27 mouse cellular contexts compared by ENCODE assay signal in genomic region chr16:79400100-79400499, GRCm38 (mm10).
A peak's percentile ranks its signal among the peaks of the same experiment; 100 is the strongest.
DNase-seq lines count a peak whose midpoint lies in the region; ATAC-seq lines count a peak whose summit lies in the region.
"Had no signal": no experiment of that assay in that cellular context is flagged by ENCODE, and none has a peak within 500 bp of the region (broad histone marks: within the 10 kb centered on the region; RNA-seq: fewer than 3 reads in every experiment).

No protein-coding gene starts in this region.

- 0 out of 2 replicates have a peak, but pooled peaks cover 3% of the 10 kb centered on the region for H3K4me1 ChIP-seq in forebrain, embryonic 14.5 days (ENCODE audit: control insufficient read depth, insufficient read depth, low read length)
- no peaks in the 10 kb centered on the region for H3K4me1 ChIP-seq in forebrain, embryonic 11.5 days (replicated peaks; ENCODE audit: control insufficient read depth, insufficient read depth, low read length)
- no peaks in the 10 kb centered on the region for H3K4me1 ChIP-seq in midbrain, embryonic 15.5 days
- no peaks in the 10 kb centered on the region for H3K4me1 ChIP-seq in midbrain, embryonic 10.5 days
- H3K4me1 ChIP-seq: embryonic facial prominence, embryonic 10.5 days; embryonic facial prominence, embryonic 13.5 days; heart, embryonic 12.5 days; heart, embryonic 15.5 days had no signal

- no peak overlapping the region for H3K27ac ChIP-seq in forebrain, embryonic 14.5 days (ENCODE audit: low read depth, low read length)
- H3K27ac ChIP-seq in forebrain, embryonic 11.5 days (ENCODE audit: low read depth, low read length): no peak overlapping the region
- no peak overlapping the region for H3K27ac ChIP-seq in midbrain, embryonic 15.5 days
- H3K27ac ChIP-seq in midbrain, embryonic 10.5 days (replicated peaks): no peak overlapping the region
- H3K27ac ChIP-seq: embryonic facial prominence, embryonic 10.5 days; embryonic facial prominence, embryonic 13.5 days; heart, embryonic 15.5 days; hindbrain, embryonic 14.5 days; hindbrain, postnatal 0 days had no signal

- no peak overlapping the region for H3K4me3 ChIP-seq in forebrain, embryonic 14.5 days (ENCODE audit: low read depth, low read length)
- H3K4me3 ChIP-seq in forebrain, embryonic 11.5 days (ENCODE audit: low read depth, low read length): no peak overlapping the region
- H3K4me3 ChIP-seq in midbrain, embryonic 15.5 days: no peak overlapping the region
- no peak overlapping the region for H3K4me3 ChIP-seq in midbrain, embryonic 10.5 days
- H3K4me3 ChIP-seq: embryonic facial prominence, embryonic 10.5 days; embryonic facial prominence, embryonic 13.5 days; erythroblast, embryonic 14.5 days; heart, embryonic 12.5 days; heart, embryonic 15.5 days had no signal

- H3K27me3 ChIP-seq in forebrain, embryonic 14.5 days (replicated peaks; ENCODE audit: control insufficient read depth, insufficient read depth, low read length): no peaks in the 10 kb centered on the region
- no peaks in the 10 kb centered on the region for H3K27me3 ChIP-seq in forebrain, embryonic 11.5 days (ENCODE audit: control insufficient read depth, insufficient read depth, low read length)
- H3K27me3 ChIP-seq in midbrain, embryonic 15.5 days (replicated peaks): no peaks in the 10 kb centered on the region
- H3K27me3 ChIP-seq in midbrain, embryonic 10.5 days (ENCODE audit: low read depth, poor library complexity, severe bottlenecking): no peaks in the 10 kb centered on the region
- H3K27me3 ChIP-seq: embryonic facial prominence, embryonic 13.5 days; heart, embryonic 12.5 days; heart, embryonic 15.5 days had no signal

- no peak overlapping the region for H3K9ac ChIP-seq in forebrain, embryonic 14.5 days (ENCODE audit: low read length)
- H3K9ac ChIP-seq in forebrain, embryonic 11.5 days (ENCODE audit: low read length): no peak overlapping the region
- H3K9ac ChIP-seq in midbrain, embryonic 15.5 days: no peak overlapping the region
- H3K9ac ChIP-seq: embryonic facial prominence, embryonic 13.5 days; heart, embryonic 12.5 days; heart, embryonic 15.5 days; hindbrain, embryonic 14.5 days had no signal

- ATAC-seq in forebrain, embryonic 14.5 days: no peak
- no peak for ATAC-seq in forebrain, embryonic 11.5 days (replicated peaks; ENCODE audit: low FRiP score)
- 0 out of 2 replicates have a peak, but pooled peaks have one; percentile 9 for ATAC-seq in midbrain, embryonic 15.5 days (replicated peaks)
- ATAC-seq: activated CD4-positive, CD25-positive, alpha-beta regulatory T cell, adult 4 months; hindbrain, postnatal 0 days; inflammation-experienced regulatory T-cells, adult 6 months had no signal

- no peaks in the 10 kb centered on the region for H3K36me3 ChIP-seq in forebrain, embryonic 14.5 days (ENCODE audit: control insufficient read depth, insufficient read depth, low read length)
- H3K36me3 ChIP-seq in forebrain, embryonic 11.5 days (ENCODE audit: control insufficient read depth, insufficient read depth, low read length): no peaks in the 10 kb centered on the region
- H3K36me3 ChIP-seq in midbrain, embryonic 15.5 days (replicated peaks): no peaks in the 10 kb centered on the region
- H3K36me3 ChIP-seq in midbrain, embryonic 10.5 days: no peaks in the 10 kb centered on the region
- H3K36me3 ChIP-seq: embryonic facial prominence, embryonic 10.5 days; embryonic facial prominence, embryonic 13.5 days; heart, embryonic 12.5 days; heart, embryonic 15.5 days had no signal

- H3K9me3 ChIP-seq in forebrain, embryonic 14.5 days (replicated peaks; ENCODE audit: control insufficient read depth, low read length): no peaks in the 10 kb centered on the region
- no peaks in the 10 kb centered on the region for H3K9me3 ChIP-seq in forebrain, embryonic 11.5 days (ENCODE audit: control insufficient read depth, low read length)
- H3K9me3 ChIP-seq in midbrain, embryonic 15.5 days: no peaks in the 10 kb centered on the region
- no peaks in the 10 kb centered on the region for H3K9me3 ChIP-seq in midbrain, embryonic 10.5 days (replicated peaks)
- H3K9me3 ChIP-seq: embryonic facial prominence, embryonic 10.5 days; embryonic facial prominence, embryonic 13.5 days; heart, embryonic 12.5 days; heart, embryonic 15.5 days had no signal

- intact Hi-C loops in heart, postnatal 10 days (cut with DNase I): no loop called here

- DNase-seq in forebrain, embryonic 14.5 days (ENCODE audit: low spot score): peak; percentile 59
- no peak for DNase-seq in forebrain, embryonic 11.5 days (ENCODE audit: low spot score)
- DNase-seq in layer of hippocampus, adult 18-20 months (ENCODE audit: low spot score in 2 of 2): peak; percentile 3 to 35
- DNase-seq in layer of hippocampus, postnatal 10 days (ENCODE audit: low spot score in 2 of 2): no peak
- no peak for DNase-seq in midbrain, embryonic 10.5 days (ENCODE audit: low spot score)
- DNase-seq in heart, postnatal 10 days: no peak
- DNase-seq: adrenal gland, postnatal 10 days; adrenal gland, postnatal 36 days; cerebellum, adult 11-12 months; cerebellum, adult 8-10 months; cerebellum, postnatal 10 days; cerebellum, postnatal 36 days; embryo, embryonic 11 days; gastrocnemius, postnatal 25 days; heart, adult 18-20 months; heart, postnatal 14 days; heart, postnatal 4 days had no signal

- 80% methylated on average over 3 of the region's 3 CpGs for WGBS in forebrain, embryonic 14.5 days
- 89% methylated on average over 3 of the region's 3 CpGs for WGBS in forebrain, embryonic 11.5 days
- WGBS in midbrain, embryonic 15.5 days: 72% methylated on average over 3 of the region's 3 CpGs
- WGBS in midbrain, embryonic 10.5 days: 94% methylated on average over 3 of the region's 3 CpGs

- no peak overlapping the region for H3K4me2 ChIP-seq in forebrain, embryonic 14.5 days (ENCODE audit: low read length)
- H3K4me2 ChIP-seq in forebrain, embryonic 11.5 days (ENCODE audit: low read depth, low read length, severe bottlenecking): no peak overlapping the region
- no peak overlapping the region for H3K4me2 ChIP-seq in midbrain, embryonic 15.5 days
- H3K4me2 ChIP-seq: embryonic facial prominence, embryonic 13.5 days; heart, embryonic 12.5 days; heart, embryonic 15.5 days; hindbrain, embryonic 14.5 days had no signal

Comparison
In these comparisons a context has a peak if more than half of its experiments do, and no peak if none do; other contexts are left out.
1. DNase-seq: peak in forebrain, embryonic 14.5 days (single experiment) and layer of hippocampus, adult 18-20 months (2 of 2); none in forebrain, embryonic 11.5 days (single experiment), layer of hippocampus, postnatal 10 days (0 of 2), midbrain, embryonic 10.5 days (single experiment) and heart, postnatal 10 days (0 of 2).